Mouse (Mus musculus) kidney, adult 18-20 months (tissue): ENCODE measurements around the gene Tead1.

ENCODE experiments used
- DNase-seq: peaks from one replicate; pipeline ENCODE4 v3.0.0; 2021

The Tead1 gene

DNA sequence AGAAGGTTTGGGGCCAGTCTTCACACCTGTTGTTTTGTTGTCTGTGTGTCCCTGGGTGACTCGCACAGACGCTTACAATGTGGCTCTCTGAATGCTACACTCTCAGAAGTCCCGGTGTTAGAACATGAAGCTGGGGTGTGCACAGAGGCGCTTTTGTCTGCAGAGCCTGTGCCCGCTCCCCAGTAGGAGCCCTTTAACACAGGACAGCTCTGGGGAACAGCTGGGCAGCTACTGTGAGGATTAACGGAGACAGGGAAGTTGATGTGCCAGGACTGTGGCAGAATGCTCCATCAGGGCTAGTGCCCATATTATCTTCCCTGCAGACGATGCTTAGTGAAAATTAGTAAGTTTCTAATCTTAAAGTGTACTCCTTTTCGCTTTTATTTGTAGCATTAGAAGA, 102.9 kb downstream of the Tead1 start:
- DNase-seq = no peak

DNA sequence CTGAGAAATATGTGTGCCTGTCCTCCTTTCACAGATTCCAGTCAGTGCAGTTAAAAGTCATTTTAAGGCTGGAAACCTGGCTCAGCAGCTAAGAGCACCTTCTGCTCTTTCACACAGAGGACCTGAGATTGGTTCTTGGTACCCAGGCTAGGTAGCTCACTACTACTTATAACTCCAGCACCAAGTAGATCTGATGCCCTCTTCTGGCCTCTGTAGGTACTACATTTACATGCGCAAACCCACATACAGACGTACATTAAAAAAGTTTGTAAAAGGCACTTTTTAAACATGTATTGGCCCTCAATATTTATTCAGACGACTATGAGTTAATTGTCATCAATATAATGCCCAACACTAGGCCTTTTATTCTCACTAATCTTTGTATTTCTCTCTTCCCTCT, 105.2 kb downstream of the Tead1 start:
- no peak for DNase-seq

DNA sequence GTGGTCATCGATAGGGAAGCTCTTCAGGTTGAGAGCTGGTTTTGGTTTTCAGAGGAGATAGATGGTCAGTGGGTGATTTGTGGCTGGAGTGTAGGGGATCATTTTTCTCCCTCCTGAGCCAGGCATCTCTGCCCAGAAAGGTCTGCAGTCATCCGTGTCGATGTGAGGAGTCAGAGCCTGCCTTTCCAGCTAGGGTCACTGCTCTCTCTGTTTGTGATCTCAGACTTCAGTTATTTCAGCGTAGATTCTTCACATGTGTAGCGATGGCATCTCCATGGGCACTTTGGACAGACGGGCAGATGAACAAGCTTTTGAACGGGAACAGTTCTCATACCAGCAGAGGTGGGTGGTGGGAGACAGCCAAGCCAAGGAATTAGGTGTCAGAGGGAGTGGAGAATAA, 106.2 kb downstream of the Tead1 start:
- DNase-seq = no peak

GRCm38 (mm10) chr7:112786556-112787225, 107.6 kb downstream of the Tead1 start:
- DNase-seq = no peak

DNA sequence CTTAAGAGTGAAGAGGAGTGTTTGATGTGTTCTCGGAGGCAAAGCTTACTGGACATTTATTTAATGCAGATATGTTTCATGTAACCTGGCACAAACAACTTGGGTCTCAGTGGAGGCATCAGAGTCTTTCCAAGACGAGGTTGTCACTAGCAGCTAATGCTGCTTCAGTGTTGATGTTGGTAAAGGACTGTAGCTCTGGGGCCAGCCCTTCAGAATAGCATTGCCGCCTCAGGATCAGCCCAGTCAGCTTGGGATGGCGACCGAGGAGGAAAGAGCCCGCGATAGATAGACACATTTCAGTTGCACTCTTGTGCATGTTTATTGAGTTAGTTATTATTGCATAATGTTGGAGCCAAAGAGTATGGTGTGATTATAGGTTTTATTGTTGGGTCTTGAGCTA, 108.2 kb downstream of the Tead1 start:
- DNase-seq = no peak

GRCm38 (mm10) chr7:112788321-112788751, 109.2 kb downstream of the Tead1 start:
- peak; percentile 70 for DNase-seq

DNA sequence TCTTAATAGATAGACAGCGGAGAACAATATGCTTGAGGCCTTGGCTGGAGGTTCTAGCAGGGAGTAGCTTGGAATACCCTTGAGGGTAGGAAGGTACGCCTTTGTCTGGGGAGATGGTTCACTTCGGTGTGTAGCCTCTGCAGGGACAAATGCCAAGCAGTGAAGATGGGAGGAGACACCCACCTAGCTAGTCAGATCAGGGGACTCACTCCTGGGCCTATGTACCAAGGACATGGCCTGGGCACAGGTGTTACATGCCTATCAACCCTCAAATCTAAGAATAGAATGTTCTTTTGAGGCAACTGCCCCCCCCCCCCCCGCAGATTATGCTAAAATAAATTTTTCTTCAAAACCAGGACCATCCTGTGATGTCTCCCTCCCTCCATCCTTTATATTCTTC, 110.6 kb downstream of the Tead1 start:
- no peak for DNase-seq

- no peak for DNase-seq
Observed at GRCm38 (mm10) chr7:112790334-112790733, 111.2 kb downstream of the Tead1 start.

GRCm38 (mm10) chr7:112792679-112793078, 113.6 kb downstream of the Tead1 start:
- no peak for DNase-seq

DNA sequence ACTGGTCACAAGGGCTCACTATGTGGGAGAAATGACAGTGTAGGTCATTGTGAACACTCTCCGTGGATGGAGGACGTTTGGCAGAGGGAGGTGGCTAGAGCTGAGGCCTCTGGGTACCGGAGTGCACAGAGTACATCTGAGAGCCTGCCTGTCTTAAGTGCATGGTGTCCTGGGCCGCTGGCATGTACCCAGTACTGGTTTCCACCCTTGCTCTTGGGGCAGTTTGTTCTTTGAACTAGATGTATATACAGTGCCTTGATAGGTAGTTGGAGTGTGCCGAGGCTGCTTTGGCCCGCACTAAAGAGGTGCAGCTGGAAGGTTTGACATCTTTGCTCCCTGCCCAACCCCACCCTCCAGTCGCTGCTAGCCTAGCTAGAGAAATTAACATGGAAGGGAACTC, 114.8 kb downstream of the Tead1 start:
- no peak for DNase-seq

DNA sequence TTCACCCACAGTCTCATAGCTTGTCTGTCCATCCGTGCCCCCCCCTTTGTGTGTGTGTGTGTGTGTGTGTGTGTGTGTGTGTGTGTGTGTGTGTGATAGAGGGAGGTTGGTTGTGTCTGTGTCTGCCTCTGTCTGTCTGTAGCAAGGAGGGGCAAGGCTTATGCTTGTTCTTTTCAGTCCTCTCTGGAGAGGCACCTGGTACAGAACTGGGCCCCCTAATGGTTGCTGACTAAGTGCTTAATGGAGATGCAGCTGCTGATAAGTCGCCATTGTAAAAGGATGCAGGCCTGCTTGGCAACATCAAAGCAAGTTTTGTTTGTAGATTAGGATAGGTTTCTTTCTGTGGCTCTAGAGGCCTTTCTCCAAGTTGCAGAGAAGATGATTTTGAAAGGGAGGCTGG, 115.4 kb downstream of the Tead1 start:
- DNase-seq = no peak

GRCm38 (mm10) chr7:112797526-112798321, 118.6 kb downstream of the Tead1 start:
- no peak for DNase-seq

DNA sequence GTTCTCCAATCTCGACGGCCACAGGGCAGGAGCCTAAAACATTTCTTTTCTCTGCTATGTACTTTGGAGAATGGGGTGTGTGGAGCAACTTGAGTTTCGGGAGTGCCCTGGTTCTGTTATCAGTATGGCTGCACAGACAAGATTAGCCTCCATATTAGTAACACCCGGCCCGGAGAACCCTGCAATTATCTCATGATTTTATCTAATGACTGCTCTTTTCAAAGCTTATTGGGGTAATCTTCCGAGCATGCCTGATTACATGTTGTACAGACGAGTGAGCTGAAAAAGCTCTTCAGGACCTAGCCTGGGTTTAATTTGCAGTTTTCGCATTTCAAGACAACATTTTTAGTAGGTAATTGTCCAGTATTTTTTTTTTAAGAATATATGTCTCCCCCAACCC, 122.6 kb downstream of the Tead1 start:
- DNase-seq = no peak

GRCm38 (mm10) chr7:112806718-112807400, 127.7 kb downstream of the Tead1 start:
- no peak for DNase-seq

DNA sequence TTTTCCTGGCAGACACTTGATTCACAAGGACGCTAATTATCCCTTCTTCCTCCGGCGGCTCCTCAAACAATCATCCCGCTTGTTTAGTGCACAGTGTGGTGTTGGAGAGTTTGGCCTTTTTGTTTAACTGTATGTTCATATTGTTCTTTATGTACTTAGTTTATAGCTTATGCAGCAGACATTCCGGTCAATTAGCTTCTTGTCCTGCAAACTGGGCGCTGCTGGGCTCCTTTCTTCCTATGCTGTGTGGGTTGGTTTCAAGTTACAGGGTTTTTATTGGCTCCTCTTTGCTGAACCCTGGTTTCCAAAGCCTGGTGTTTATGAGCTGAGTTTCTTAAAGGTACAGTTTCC, 128.3 kb downstream of the Tead1 start:
- DNase-seq = peak; percentile 43

DNA sequence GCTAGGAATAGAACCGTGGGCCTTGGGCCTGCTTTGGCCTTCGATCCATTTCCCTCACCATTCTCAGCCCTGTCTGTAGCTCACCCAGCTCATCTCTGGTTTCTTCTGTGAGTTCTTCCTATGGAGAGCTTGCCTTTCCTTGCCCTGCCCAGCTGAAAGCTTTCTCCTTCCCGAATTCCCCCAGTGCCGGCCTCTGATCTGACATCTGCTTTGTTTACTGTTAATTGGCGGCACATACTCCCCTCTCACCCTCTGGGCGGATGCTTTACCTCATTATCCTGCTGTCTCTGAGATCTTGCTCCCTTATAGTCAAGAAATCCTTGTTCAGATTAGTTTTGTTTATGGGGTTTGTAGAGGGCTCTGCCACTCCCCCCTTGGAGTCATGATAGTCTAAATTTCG, 131.6 kb downstream of the Tead1 start:
- DNase-seq = no peak

GRCm38 (mm10) chr7:112812037-112812775, 133.1 kb downstream of the Tead1 start:
- DNase-seq = no peak

GRCm38 (mm10) chr7:112813163-112813562, 134.0 kb downstream of the Tead1 start:
- DNase-seq = no peak

GRCm38 (mm10) chr7:112813731-112814306, 134.7 kb downstream of the Tead1 start:
- DNase-seq = no peak

DNA sequence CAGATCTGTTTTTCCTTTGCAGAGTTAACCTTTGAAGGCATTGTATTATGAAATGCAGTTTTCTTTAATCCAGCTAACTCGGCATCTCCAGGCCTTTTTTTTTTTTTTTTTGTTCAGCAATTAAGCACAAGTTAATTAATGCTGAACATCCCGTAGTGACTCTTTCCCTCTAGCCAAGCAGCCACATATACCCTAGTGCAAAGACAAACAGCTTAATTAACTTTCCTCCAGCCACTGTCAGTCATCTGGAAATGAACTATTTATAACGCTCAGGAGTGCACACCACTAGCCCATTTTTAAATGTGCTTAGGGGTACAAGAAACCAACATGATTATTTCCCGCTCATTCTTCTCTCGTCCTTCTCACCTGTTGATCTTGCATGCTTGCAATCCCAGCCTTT, 136.9 kb downstream of the Tead1 start:
- DNase-seq = no peak

DNA sequence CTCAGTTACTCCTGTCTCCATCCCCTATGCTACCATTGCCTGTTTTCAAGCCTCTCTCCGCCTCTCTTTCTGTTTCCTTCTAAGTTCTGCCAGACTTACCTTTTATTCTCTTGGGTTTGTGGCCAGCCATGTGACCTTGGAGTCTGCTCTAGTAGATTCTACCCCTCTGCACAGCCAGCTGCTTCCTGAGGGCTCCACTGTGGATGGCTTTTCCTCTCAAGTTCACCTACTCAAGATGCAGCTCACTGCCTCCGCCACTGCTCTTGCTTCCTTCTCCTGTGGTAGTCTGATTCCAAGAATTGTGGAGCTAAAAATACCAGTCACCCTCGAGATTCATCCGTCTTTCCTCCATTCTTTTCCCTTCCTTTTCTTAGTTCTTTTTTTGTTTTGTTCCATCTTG, 140.7 kb downstream of the Tead1 start:
- DNase-seq = no peak

DNA sequence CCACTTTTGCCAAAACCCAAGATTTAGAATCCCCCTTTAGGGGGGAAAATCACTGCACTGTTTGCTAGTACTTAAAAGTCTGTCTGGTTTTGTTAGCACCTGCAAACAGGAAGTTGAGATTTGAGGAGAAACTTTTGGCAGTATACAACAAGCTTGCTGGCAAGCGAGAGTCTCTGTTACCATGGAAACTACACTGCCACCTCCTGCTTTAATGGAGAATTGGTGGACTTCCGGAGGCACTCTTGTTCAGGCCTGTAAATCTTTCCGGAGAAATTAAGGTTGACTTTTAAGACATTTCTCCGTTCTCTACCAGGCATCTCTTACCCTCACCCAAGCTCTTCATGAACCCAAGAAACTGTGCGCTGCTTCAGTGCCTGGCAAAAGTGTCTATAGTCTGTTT, 143.8 kb downstream of the Tead1 start:
- no peak for DNase-seq

- DNase-seq = peak; percentile 64
Observed at GRCm38 (mm10) chr7:112823621-112824020, 144.5 kb downstream of the Tead1 start.
